Mouse (Mus musculus) testis, adult 2 months (tissue): ENCODE data around the gene March8. TPM values are rescaled to one million over a fixed set of nuclear protein-coding genes. Genes with fewer than 3 reads are reported as not detected.

Experiments
- H3K27ac ChIP-seq: fragments of 200-500 bp; 2 replicates; pipeline ENCODE4 v1.5.1; 2012; ENCODE audit warnings: low read depth, low read length; ENCODE audit not compliant: control insufficient read depth, insufficient read depth
- H3K27me3 ChIP-seq: fragments of 200-500 bp; 2 replicates; pipeline ENCODE4 v1.6.1; 2012; ENCODE audit warnings: mild to moderate bottlenecking, low read length, moderate library complexity; ENCODE audit not compliant: control insufficient read depth, insufficient read depth
- H3K36me3 ChIP-seq: fragments of 200-500 bp; 2 replicates; pipeline ENCODE4 v1.6.1; 2012; ENCODE audit warnings: mild to moderate bottlenecking, low read length; ENCODE audit not compliant: control insufficient read depth, insufficient read depth
- H3K4me1 ChIP-seq: fragments of 200-500 bp; 2 replicates; pipeline ENCODE4 v1.6.1; 2012; ENCODE audit warnings: low read length; ENCODE audit not compliant: control insufficient read depth, insufficient read depth
- H3K4me3 ChIP-seq: fragments of 200-500 bp; 2 replicates; pipeline ENCODE4 v1.5.1; 2012; ENCODE audit warnings: low read depth, mild to moderate bottlenecking, low read length, moderate library complexity, mixed read lengths; ENCODE audit not compliant: control insufficient read depth
- CTCF ChIP-seq: fragments of 200-500 bp; IDR thresholded peaks from 2 replicates; pipeline ENCODE4 v1.5.1; 2012; ENCODE audit warnings: low read depth, mild to moderate bottlenecking, inconsistent platforms, low read length, moderate library complexity; ENCODE audit not compliant: control insufficient read depth, insufficient read depth, insufficient replicate concordance
- POLR2A ChIP-seq: fragments of 200-500 bp; IDR thresholded peaks from 2 replicates; pipeline ENCODE4 v1.6.1; 2012; ENCODE audit warnings: low read depth, mild to moderate bottlenecking, inconsistent platforms, low read length, moderate library complexity; ENCODE audit not compliant: control insufficient read depth
- polyA plus RNA-seq: library from polyadenylated mRNA; depleted of rRNA; stranded (reverse); fragments of >200 nt; gene quantifications from 2 replicates; pipeline ENCODE4 v1.2.3, GENCODE M21; 2012

Gene March8
- polyA plus RNA-seq, 1 experiment, result 20.0 TPM

DNA sequence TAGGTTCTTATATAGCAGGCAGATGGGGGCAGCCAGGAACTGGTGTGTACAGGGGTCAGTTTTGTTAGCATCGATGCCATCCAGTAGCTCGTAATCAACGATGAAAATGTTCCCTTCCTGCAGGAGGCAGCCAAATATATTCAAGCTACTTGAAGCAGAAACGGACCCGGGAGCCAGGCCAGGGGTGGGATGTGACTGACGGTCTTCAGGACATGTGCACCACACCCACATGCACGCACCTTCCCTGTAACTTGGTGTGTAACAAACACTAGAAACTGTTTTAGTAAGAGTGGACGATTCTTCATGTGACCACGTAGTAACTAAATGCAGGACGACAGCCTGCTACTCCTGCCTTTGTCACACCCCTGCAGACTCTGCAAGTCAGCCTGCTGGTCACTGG, 82.4 kb downstream of the March8 start:
- H3K27ac ChIP-seq, result no peak overlapping the region
- no peaks in the 10 kb centered on the region for H3K27me3 ChIP-seq
- TF ChIP-seq CTCF, result no peak
- TF ChIP-seq POLR2A, result no peak
- H3K4me1 ChIP-seq, result no peaks in the 10 kb centered on the region
- H3K4me3 ChIP-seq, result no peak overlapping the region
- H3K36me3 ChIP-seq, result no peaks in the 10 kb centered on the region

DNA sequence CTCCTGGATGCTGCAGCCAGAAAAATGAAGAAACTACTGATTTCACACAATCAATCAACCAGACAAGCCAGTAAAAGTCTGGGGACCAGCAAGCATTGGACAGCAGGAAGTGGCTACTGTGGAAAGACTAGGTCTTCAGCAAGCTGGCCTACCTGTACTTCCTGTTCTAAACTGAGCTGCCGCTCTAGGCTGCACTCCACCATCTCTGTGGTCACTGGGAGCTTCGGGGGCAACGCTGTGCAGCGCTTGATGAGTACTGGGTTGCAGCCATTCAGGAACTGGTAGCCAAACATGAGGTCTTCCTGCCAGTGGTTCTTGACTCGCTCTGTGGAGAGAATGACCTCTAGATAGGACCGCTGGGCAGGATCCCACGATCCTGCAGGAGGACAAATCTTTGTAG, 85.2 kb downstream of the March8 start:
- no peak overlapping the region for H3K4me3 ChIP-seq
- H3K27me3 ChIP-seq, result no peaks in the 10 kb centered on the region
- H3K4me1 ChIP-seq, result no peaks in the 10 kb centered on the region
- H3K27ac ChIP-seq, result no peak overlapping the region
- no peaks in the 10 kb centered on the region for H3K36me3 ChIP-seq
- TF ChIP-seq POLR2A, result no peak
- no peak for TF ChIP-seq CTCF

DNA sequence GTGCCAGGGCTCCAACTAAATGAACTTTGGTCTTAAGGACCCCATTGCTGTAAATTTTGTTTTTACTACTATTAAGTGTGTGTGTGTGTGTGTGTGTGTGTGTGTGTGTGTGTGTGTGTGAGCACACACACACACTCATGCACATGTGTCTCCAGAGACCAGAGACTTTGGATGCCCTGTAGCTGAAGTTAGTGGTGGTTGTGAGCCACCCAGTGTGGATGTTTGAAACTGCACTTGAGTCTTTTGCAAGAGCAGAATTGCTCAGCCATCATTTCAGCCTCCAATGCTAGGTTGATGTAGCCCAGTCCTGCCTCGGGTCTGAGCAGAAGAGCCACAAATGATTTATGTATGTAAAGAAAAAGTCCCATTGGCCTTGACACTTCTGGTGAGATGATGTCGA, 85.8 kb downstream of the March8 start:
- H3K27me3 ChIP-seq, result no peaks in the 10 kb centered on the region
- H3K36me3 ChIP-seq, result no peaks in the 10 kb centered on the region
- no peak overlapping the region for H3K27ac ChIP-seq
- no peaks in the 10 kb centered on the region for H3K4me1 ChIP-seq
- no peak overlapping the region for H3K4me3 ChIP-seq
- no peak for TF ChIP-seq CTCF
- no peak for TF ChIP-seq POLR2A

DNA sequence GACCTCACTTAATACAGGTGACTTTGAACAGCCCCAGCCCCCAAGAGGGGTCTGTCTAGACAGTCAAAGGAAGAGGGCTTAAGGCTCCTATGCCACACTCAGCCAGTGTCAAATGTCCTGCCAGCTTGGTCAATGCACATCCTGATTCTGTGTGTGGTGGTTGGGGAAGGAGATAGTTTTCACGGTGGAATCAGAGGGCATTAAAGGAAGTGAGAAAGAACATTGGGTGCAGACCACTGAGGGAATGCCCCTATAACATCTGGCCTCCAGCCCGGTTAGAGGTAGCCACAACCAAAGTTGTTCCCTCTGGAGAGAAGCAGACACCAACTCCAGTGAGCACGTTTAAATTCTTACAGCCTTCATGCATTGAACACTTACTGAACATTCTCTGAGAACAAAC, 89.7 kb downstream of the March8 start:
- Histone ChIP-seq H3K27me3 (no peaks in the 10 kb centered on the region), H3K27ac (no peak overlapping the region), H3K36me3 (no peaks in the 10 kb centered on the region), H3K4me3 (no peak overlapping the region), H3K4me1 (no peaks in the 10 kb centered on the region)
- TF ChIP-seq CTCF (no peak), POLR2A (no peak)

DNA sequence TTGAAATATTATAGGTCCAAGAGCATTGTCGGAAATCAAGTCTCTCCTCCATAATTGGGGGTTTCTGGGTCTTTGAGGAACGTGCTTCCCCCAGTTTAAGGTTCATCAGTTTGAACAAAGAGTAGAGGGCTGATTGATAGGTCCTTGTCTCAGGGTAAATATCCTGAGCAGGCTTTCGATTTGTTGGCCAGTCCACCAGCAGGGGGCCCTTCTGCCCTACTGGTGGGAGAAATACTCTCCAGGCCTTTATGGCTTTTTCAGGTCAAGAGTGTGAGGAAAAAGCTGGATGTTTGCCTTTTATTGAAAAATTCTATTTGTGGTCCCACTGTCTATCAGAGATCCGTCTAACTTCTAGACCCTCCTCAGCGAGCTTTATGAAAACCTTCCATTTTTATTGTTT, 90.5 kb downstream of the March8 start:
- no peaks in the 10 kb centered on the region for H3K36me3 ChIP-seq
- TF ChIP-seq POLR2A (no peak), CTCF (no peak)

DNA sequence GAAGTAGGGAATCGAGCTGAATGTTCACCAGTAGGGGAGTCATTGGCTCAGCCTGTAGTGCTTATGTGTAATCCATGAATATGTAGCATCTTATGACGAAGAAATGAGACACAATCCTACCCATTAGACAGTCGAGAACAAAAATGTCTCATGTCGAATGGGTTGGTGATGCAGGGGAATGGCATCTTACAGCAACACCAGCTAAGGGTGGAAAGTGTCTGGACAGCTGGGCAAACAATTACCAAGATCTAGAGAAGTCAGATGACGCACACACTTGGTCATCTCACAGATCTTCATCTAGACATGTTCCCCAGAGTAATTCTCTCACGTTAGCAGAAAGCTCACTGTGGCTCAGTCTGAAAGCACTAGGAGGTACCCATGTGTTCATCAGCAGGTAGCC, 101.0 kb downstream of the March8 start:
- Histone ChIP-seq H3K4me3 (no peak overlapping the region), H3K4me1 (no peaks in the 10 kb centered on the region), H3K36me3 (no peaks in the 10 kb centered on the region), H3K27ac (no peak overlapping the region), H3K27me3 (no peaks in the 10 kb centered on the region)
- no peak for TF ChIP-seq CTCF
- no peak for TF ChIP-seq POLR2A

More for the DNA sequence above, 90.5 kb downstream of the March8 start:
- no peaks in the 10 kb centered on the region for H3K4me1 ChIP-seq
- no peaks in the 10 kb centered on the region for H3K27me3 ChIP-seq
- H3K4me3 ChIP-seq, result no peak overlapping the region
- H3K27ac ChIP-seq, result no peak overlapping the region

DNA sequence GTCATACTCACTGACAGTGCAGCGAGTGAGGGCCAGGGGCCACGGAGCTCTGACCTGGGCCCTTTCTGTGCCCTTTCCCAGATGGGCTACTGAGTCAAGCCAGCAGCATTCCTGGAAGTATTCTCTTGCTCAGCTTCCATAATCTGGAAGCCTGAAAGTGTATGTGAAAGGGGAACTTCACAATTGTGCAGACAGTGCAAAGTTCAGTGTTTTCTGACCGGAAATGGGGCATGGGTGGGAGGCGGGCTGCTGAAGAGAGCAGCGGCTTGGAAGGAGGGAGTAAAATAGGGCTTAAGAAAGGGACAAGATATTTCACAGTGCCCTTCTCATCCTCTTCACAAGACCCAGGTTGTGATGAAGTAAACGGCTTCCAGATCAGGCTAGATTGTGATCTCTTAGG, 101.7 kb downstream of the March8 start:
- Histone ChIP-seq H3K27me3 (no peaks in the 10 kb centered on the region), H3K4me1 (no peaks in the 10 kb centered on the region), H3K36me3 (no peaks in the 10 kb centered on the region), H3K27ac (no peak overlapping the region), H3K4me3 (no peak overlapping the region)
- TF ChIP-seq CTCF, result no peak

DNA sequence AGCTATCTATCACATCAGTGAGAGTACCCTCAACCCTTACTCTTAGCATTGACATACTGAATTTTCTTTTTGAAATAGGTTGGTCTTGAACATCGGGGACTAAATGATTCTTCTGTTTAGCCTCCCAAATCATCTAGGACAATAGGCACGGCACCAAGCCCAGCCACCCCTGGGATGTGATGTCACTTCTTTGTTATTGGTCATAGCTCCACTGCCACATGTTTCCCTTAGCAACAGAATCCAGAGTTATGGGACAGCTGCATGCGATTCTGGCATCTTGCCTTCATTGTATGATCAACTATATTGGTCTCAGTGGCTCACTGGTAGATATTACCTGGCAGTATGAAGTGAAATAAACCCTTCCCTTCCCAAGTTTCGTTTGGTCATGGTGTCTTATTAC, 102.6 kb downstream of the March8 start:
- Histone ChIP-seq H3K27me3 (no peaks in the 10 kb centered on the region), H3K4me3 (no peak overlapping the region), H3K27ac (no peak overlapping the region), H3K36me3 (no peaks in the 10 kb centered on the region), H3K4me1 (no peaks in the 10 kb centered on the region)
- TF ChIP-seq CTCF (no peak), POLR2A (no peak)

DNA sequence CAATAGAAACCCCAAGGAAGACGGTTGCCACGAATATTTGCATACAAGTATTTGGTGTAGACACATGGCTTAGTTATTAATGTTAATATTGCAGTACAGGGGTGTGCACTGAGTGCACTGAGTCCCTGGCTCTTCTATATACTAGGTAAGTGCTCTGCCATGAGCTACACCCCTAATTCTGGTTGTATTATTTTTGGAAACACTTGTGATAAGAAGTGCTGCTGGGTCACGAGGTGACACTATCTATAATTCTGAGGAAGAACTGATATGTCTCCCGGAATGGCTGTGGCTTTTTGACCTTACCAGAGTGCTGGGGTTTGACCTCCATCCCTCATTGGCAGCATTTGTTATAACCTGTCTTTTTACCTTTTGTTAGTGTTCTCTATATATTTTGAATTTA, 103.0 kb downstream of the March8 start:
- TF ChIP-seq CTCF (no peak), POLR2A (no peak)
- Histone ChIP-seq H3K27ac (no peak overlapping the region), H3K4me3 (no peak overlapping the region), H3K4me1 (no peaks in the 10 kb centered on the region), H3K27me3 (no peaks in the 10 kb centered on the region), H3K36me3 (no peaks in the 10 kb centered on the region)
